Mouse (Mus musculus): ENCODE measurements around the gene Bloc1s3. TPM values are rescaled to one million over a fixed set of nuclear protein-coding genes. Genes with fewer than 3 reads are reported as not detected.

The Bloc1s3 gene
- polyA plus RNA-seq, 1 experiment = 4.0 TPM

- H3K4me3 ChIP-seq (ENCODE audit: insufficient read depth, low read depth, low read length) = peak overlapping the region; percentile 73
- H3K27ac ChIP-seq (replicated peaks; ENCODE audit: low read depth, low read length) = peak overlapping the region; percentile 71
- H3K4me1 ChIP-seq (ENCODE audit: control insufficient read depth, insufficient read depth, insufficient read length, low read length) = peaks cover 15% of the 10 kb centered on the region
Measured at GRCm38 (mm10) chr7:19473875-19474443, 34.2 kb downstream of the Bloc1s3 start.

- Histone ChIP-seq H3K4me3 (ENCODE audit: insufficient read depth, low read depth, low read length) (no peak overlapping the region), H3K4me1 (ENCODE audit: control insufficient read depth, insufficient read depth, insufficient read length, low read length) (peaks cover 8% of the 10 kb centered on the region)
Measured at GRCm38 (mm10) chr7:19472403-19472802, 35.8 kb downstream of the Bloc1s3 start.

DNA sequence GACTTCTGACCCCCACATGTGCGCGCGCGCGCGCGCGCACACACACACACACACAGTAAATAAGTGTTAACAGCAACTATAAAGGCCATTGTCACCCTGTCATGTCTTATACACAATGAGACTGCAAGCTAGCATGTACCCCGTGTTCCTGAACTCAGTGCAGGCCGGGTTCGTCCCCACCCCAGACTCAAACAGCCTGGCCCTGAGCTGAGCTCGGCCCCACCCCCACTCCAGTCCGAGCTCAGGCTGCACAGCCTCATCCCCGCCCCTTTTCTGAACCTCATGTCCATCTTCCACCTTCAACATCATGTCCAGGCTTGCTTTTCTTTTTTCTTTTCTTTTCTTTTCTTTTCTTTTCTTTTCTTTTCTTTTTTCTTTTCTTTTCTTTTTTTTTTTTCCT is 37.9 kb downstream of the Bloc1s3 start:
- H3K4me1 ChIP-seq (ENCODE audit: control insufficient read depth, insufficient read depth, insufficient read length, low read length) = peaks cover 15% of the 10 kb centered on the region
- no peak overlapping the region for H3K27ac ChIP-seq (replicated peaks; ENCODE audit: low read depth, low read length)
- no peak overlapping the region for H3K4me3 ChIP-seq (ENCODE audit: insufficient read depth, low read depth, low read length)

More at GRCm38 (mm10) chr7:19472403-19472802, 35.8 kb downstream of the Bloc1s3 start:
- peak overlapping the region; percentile 71 for H3K27ac ChIP-seq (replicated peaks; ENCODE audit: low read depth, low read length)

DNA sequence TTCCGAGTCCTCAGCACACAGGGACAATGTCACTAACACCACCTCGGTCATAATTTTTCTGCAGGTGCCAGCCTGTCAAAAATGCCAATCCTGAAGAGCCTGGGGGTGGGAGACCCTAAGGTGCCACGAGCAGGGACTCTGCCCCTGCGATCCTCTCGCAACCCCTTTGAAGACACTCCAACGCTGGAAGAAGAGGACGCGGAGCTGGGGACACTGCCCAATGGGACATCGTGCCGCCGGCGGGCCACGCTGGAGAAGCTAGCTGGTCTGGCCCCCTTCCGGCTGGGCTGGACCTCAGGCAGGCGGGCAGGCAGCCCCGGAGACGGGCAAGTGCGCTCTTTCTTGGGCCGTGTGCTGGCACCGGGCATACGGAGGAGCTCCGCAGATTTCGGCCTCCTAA is 38.8 kb downstream of the Bloc1s3 start:
- Histone ChIP-seq H3K27ac (replicated peaks; ENCODE audit: low read depth, low read length) (no peak overlapping the region), H3K4me3 (ENCODE audit: insufficient read depth, low read depth, low read length) (no peak overlapping the region), H3K4me1 (ENCODE audit: control insufficient read depth, insufficient read depth, insufficient read length, low read length) (peaks cover 15% of the 10 kb centered on the region)

GRCm38 (mm10) chr7:19468279-19468678 is 39.9 kb downstream of the Bloc1s3 start:
- Histone ChIP-seq H3K4me3 (ENCODE audit: insufficient read depth, low read depth, low read length) (no peak overlapping the region), H3K27ac (replicated peaks; ENCODE audit: low read depth, low read length) (no peak overlapping the region)

DNA sequence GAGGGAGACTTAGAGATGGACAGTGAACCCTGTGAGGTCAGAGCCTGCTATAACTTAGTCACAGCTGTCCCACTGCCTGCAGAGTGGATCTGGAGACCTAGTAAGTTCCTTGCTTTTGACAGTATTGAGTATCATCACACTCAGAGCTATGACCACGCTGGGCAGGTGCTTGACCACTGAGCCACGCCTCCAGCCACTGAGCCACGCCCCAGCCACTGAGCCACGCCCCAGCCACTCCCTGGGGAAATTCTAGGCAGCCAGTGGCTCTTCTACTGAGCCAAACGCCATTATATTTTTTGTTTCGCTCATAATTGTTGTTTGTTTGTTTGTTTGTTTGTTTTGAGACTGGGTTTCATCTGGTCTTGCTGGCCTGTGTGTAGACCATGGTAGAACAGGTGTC is 40.5 kb downstream of the Bloc1s3 start:
- Histone ChIP-seq H3K4me3 (ENCODE audit: insufficient read depth, low read depth, low read length) (no peak overlapping the region), H3K27ac (replicated peaks; ENCODE audit: low read depth, low read length) (no peak overlapping the region), H3K4me1 (ENCODE audit: control insufficient read depth, insufficient read depth, insufficient read length, low read length) (peaks cover 7% of the 10 kb centered on the region)

More at GRCm38 (mm10) chr7:19468279-19468678, 39.9 kb downstream of the Bloc1s3 start:
- peaks cover 12% of the 10 kb centered on the region for H3K4me1 ChIP-seq (ENCODE audit: control insufficient read depth, insufficient read depth, insufficient read length, low read length)

- H3K27ac ChIP-seq (replicated peaks; ENCODE audit: low read depth, low read length) = peak overlapping the region; percentile 20
Measured at GRCm38 (mm10) chr7:19466602-19467145, 41.5 kb downstream of the Bloc1s3 start.

GRCm38 (mm10) chr7:19464367-19465307 is 43.5 kb downstream of the Bloc1s3 start:
- Histone ChIP-seq H3K27ac (replicated peaks; ENCODE audit: low read depth, low read length) (no peak overlapping the region), H3K4me1 (ENCODE audit: control insufficient read depth, insufficient read depth, insufficient read length, low read length) (peaks cover 6% of the 10 kb centered on the region), H3K4me3 (ENCODE audit: insufficient read depth, low read depth, low read length) (no peak overlapping the region)

More at GRCm38 (mm10) chr7:19466602-19467145, 41.5 kb downstream of the Bloc1s3 start:
- Histone ChIP-seq H3K4me3 (ENCODE audit: insufficient read depth, low read depth, low read length) (no peak overlapping the region), H3K4me1 (ENCODE audit: control insufficient read depth, insufficient read depth, insufficient read length, low read length) (peaks cover 6% of the 10 kb centered on the region)

GRCm38 (mm10) chr7:19462884-19463381 is 45.2 kb downstream of the Bloc1s3 start, which contains the start of gene Exoc3l2:
Gene Exoc3l2 (plus strand): TSS chr7:19463331.
- H3K4me3 ChIP-seq (ENCODE audit: insufficient read depth, low read depth, low read length) = peak within 1 kb of the TSS; percentile 31
- H3K4me1 ChIP-seq (ENCODE audit: control insufficient read depth, insufficient read depth, insufficient read length, low read length) = peaks cover 6% of the 10 kb centered on the region
- H3K27ac ChIP-seq (replicated peaks; ENCODE audit: low read depth, low read length) = peak within 1 kb of the TSS; percentile 5; the same call in 1 of the 2 replicates

GRCm38 (mm10) chr7:19462443-19462842 is 45.7 kb downstream of the Bloc1s3 start:
- Histone ChIP-seq H3K4me1 (ENCODE audit: control insufficient read depth, insufficient read depth, insufficient read length, low read length) (peaks cover 7% of the 10 kb centered on the region), H3K27ac (replicated peaks; ENCODE audit: low read depth, low read length) (peak overlapping the region; percentile 5; the same call in 1 of the 2 replicates), H3K4me3 (ENCODE audit: insufficient read depth, low read depth, low read length) (no peak overlapping the region)

- peaks cover 12% of the 10 kb centered on the region; the same call in 1 of the 2 replicates for H3K4me1 ChIP-seq (ENCODE audit: control insufficient read depth, insufficient read depth, insufficient read length, low read length)
Measured at GRCm38 (mm10) chr7:19461488-19461887, 46.7 kb downstream of the Bloc1s3 start.

GRCm38 (mm10) chr7:19460500-19460899 is 47.7 kb downstream of the Bloc1s3 start:
- H3K4me3 ChIP-seq (ENCODE audit: insufficient read depth, low read depth, low read length) = no peak overlapping the region
- H3K4me1 ChIP-seq (ENCODE audit: control insufficient read depth, insufficient read depth, insufficient read length, low read length) = peaks cover 12% of the 10 kb centered on the region; the same call in 1 of the 2 replicates
- no peak overlapping the region for H3K27ac ChIP-seq (replicated peaks; ENCODE audit: low read depth, low read length)

More at GRCm38 (mm10) chr7:19461488-19461887, 46.7 kb downstream of the Bloc1s3 start:
- H3K27ac ChIP-seq (replicated peaks; ENCODE audit: low read depth, low read length) = no peak overlapping the region
- H3K4me3 ChIP-seq (ENCODE audit: insufficient read depth, low read depth, low read length) = no peak overlapping the region

DNA sequence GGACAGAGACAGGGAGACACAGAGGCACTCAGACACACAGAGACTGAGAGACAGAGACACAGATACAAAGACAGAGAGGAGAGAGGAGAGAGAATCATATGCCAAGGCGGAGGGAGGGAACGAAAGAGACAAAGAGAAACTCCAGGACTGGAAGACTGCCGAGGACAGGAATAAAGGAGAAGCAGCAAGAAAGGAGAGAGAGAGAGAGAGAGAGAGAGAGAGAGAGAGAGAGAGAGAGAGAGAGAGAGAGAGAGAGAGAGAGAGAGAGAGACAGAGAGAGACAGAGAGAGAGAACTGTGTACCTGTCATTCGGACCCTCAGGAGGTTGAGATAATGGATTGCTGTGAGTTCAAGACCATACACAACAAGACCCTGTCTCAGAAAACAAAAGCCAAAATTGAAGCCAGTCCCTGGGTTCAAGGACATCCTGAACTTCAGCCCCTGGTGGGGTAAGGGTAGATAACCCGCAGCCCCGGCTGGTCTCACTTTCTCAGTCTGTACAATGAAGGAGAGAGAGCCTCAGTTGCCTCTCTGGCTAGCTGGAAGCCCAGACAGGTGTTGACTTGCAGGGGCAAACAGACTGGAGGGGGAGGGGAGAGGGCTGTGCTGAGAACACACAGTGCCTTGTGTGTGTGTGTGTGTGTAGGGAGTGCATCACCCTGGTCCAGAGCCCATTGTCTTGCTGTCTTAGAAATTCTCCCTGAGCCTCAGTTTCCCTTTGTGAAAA is 48.9 kb downstream of the Bloc1s3 start:
- peaks cover 12% of the 10 kb centered on the region; the same call in 1 of the 2 replicates for H3K4me1 ChIP-seq (ENCODE audit: control insufficient read depth, insufficient read depth, insufficient read length, low read length)
- H3K4me3 ChIP-seq (ENCODE audit: insufficient read depth, low read depth, low read length) = peak overlapping the region; percentile 87
- H3K27ac ChIP-seq (replicated peaks; ENCODE audit: low read depth, low read length) = peak overlapping the region; percentile 82

GRCm38 (mm10) chr7:19458591-19459111 is 49.5 kb downstream of the Bloc1s3 start, which contains the start of gene Mark4:
Gene Mark4 (minus strand): TSS chr7:19458821.
- Histone ChIP-seq H3K27ac (replicated peaks; ENCODE audit: low read depth, low read length) (peak within 1 kb of the TSS; percentile 82), H3K4me3 (ENCODE audit: insufficient read depth, low read depth, low read length) (peak within 1 kb of the TSS; percentile 90), H3K4me1 (ENCODE audit: control insufficient read depth, insufficient read depth, insufficient read length, low read length) (peaks cover 12% of the 10 kb centered on the region; the same call in 1 of the 2 replicates)
